ENCODE assay signal across 8 mouse cellular contexts in the genomic region with DNA sequence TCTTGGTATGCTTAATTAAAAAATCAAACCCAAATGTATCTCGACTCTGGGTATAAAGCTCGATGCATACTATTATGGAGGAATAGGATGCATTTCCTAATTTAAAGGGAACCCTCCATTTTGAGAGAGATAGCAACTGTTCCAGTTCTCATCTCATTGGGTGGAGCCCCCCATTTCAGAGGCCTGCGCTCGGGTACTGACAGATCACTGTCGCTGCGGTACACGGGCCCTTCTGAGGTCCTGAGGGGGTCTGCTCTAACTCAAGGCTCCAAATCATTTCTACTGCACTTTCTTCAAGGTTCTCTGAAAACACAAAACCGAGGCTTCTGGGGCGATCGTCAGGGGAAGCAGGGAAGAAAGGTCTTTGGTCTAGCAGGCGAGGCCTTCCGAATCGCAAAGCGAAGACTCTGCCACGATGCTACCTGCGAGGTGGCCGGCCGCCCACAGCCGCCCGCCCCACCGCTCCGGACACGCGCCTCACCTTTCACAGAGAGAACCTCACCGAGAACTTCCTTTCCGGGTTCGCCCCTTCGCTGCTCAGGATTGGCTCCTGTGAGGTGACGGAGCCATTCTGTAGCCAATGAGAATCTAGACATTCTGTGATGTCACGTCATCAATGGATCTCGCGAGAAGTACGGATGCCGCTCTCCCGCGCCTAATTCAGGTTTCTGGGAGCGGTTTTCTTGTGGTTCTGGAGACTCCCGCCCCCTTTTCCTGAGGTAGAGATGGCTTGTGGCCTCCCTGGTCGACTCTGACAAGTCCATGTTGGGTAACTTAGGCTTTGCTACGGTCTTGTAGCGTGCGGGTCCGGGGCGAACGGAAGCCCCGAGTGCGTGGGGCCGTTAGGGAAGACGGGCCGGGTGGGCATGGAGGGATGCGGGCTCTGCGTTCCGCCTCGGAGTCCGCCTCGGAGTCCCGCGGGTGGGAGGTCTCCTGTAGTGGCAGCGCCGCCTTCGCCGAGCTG. TPM values are rescaled to one million over a fixed set of nuclear protein-coding genes. Genes with fewer than 3 reads are reported as not detected.
DNase-seq lines count a peak whose midpoint lies in the region; ATAC-seq lines count a peak whose summit lies in the region.

A gene (plus strand): TSS at position 616 of the 964 bp plus-strand sequence.
A gene (minus strand): TSS at position 818 of the 964 bp plus-strand sequence.

- peak within 1 kb of the TSS; percentile 83 for H3K4me2 ChIP-seq in hindbrain, embryonic 11.5 days (replicated peaks; ENCODE audit: low read depth, low read length)

- no peaks in the 10 kb centered on the region for H3K27me3 ChIP-seq in hindbrain, embryonic 11.5 days (ENCODE audit: control insufficient read depth, insufficient read depth, low read length)

- H3K4me1 ChIP-seq in hindbrain, embryonic 11.5 days (replicated peaks; ENCODE audit: control insufficient read depth, insufficient read depth, low read length), result no peaks in the 10 kb centered on the region

- DNase-seq in Muller cell, postnatal 12 days (ENCODE audit: inconsistent ontology term), result peak; percentile 93
- DNase-seq in cerebellum, adult 9-11 months, result peak; percentile 94
- peak; percentile 92 to 96 for DNase-seq in frontal cortex, adult 2 months (ENCODE audit: extremely low spot score in 1 of 2, low spot score in 1 of 2)
- peak; percentile 94 for DNase-seq in hindbrain, embryonic 11.5 days (ENCODE audit: low spot score)
- DNase-seq in layer of hippocampus, postnatal 10 days (ENCODE audit: low spot score in 2 of 2), result peak; percentile 88 to 92
- DNase-seq in lung, postnatal 10 days, result peak; percentile 96
- peak; percentile 85 for DNase-seq in ovary, postnatal 36 days (ENCODE audit: low spot score)
- peak; percentile 92 for DNase-seq in thymus, postnatal 25 days

- WGBS in hindbrain, embryonic 11.5 days, result under 1% methylated on average over 62 of the region's 62 CpGs

- H3K9me3 ChIP-seq in hindbrain, embryonic 11.5 days (ENCODE audit: control insufficient read depth, low read length), result no peaks in the 10 kb centered on the region

- peak within 1 kb of the TSS; percentile 82 for H3K27ac ChIP-seq in hindbrain, embryonic 11.5 days (ENCODE audit: low read depth, low read length)

- ATAC-seq in hindbrain, embryonic 11.5 days (ENCODE audit: low FRiP score), result peak; percentile 100

- peaks cover 4% of the 10 kb centered on the region; the same call in 1 of the 2 replicates for H3K36me3 ChIP-seq in hindbrain, embryonic 11.5 days (ENCODE audit: control insufficient read depth, insufficient read depth, low read length)

- H3K9ac ChIP-seq in hindbrain, embryonic 11.5 days (ENCODE audit: low read depth, low read length), result peak within 1 kb of the TSS; percentile 80

- peak within 1 kb of the TSS; percentile 74 for H3K4me3 ChIP-seq in hindbrain, embryonic 11.5 days (ENCODE audit: low read depth, low read length)

RNA-seq across cellular contexts. Expression of the first gene that starts in this region (rescaled TPM):
- polyA plus RNA-seq in frontal cortex, adult 2 months (2012; rRNA removed), result 5.7 and 6.2 TPM in 2 replicates
- 34.4 and 35.7 TPM in 2 replicates for polyA plus RNA-seq in hindbrain, embryonic 11.5 days (2014; fragmentation: Nextera tagmentation; extraction: Ambion mirVana)
- 10 to 100 TPM; 11.6 to 13.6 TPM for total RNA-seq in layer of hippocampus, postnatal 10 days (2021)

RNA-seq across cellular contexts. Expression of the second gene that starts in this region (rescaled TPM):
- 12.0 and 12.3 TPM in 2 replicates for polyA plus RNA-seq in frontal cortex, adult 2 months (2012; rRNA removed)
- 56.1 and 59.2 TPM in 2 replicates for polyA plus RNA-seq in hindbrain, embryonic 11.5 days (2014; fragmentation: Nextera tagmentation; extraction: Ambion mirVana)
- 10 to 100 TPM; 17.6 to 19.2 TPM for total RNA-seq in layer of hippocampus, postnatal 10 days (2021)

Comparison
In these comparisons a context has a peak if more than half of its experiments do, and no peak if none do; other contexts are left out.
1. Peak in every context shown above with its lines: DNase-seq, ATAC-seq, H3K4me3 ChIP-seq and H3K27ac ChIP-seq.